Mouse (Mus musculus): ENCODE data around the gene Prtg.

Prtg gene

DNA sequence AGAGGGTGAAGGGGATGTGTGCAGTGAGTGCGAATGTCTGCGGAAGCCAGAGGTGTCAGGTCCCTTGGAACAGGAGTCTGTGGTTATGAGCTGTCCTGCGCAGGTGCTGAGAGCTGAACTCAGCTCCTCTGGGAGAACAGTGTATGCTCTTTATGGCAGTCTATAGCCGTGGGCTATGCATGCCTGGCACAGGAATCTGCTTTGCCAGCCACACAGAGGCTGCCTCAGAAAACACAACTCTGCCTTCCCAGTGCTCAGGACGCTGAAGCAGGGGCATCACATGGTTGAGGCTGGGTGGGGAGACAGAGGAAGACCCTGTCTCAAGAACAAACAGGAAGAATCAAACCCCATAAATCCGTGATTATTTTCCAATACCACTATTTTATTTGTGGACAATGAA is 60.8 kb downstream of the Prtg start:
- no peak for DNase-seq

DNA sequence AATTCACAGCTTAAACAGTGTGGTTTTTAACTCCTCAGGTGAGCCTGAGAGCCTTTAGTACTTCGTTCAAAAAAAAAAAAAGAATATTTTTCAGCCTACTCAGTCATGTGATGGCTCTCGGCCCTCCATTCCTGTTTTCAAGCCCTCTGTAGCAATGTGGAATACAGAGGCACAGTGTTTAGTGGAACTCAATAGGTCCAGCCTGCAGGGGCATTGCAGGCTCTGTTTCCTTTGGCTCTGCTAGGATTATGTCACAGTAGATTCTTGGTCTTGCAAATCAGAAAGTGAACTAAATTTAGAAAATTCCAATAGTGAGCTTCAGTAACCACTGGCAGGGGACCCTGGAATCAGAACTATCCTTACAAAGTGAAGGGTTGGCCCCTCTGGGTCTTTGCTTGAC is 62.1 kb downstream of the Prtg start:
- no peak for DNase-seq

DNA sequence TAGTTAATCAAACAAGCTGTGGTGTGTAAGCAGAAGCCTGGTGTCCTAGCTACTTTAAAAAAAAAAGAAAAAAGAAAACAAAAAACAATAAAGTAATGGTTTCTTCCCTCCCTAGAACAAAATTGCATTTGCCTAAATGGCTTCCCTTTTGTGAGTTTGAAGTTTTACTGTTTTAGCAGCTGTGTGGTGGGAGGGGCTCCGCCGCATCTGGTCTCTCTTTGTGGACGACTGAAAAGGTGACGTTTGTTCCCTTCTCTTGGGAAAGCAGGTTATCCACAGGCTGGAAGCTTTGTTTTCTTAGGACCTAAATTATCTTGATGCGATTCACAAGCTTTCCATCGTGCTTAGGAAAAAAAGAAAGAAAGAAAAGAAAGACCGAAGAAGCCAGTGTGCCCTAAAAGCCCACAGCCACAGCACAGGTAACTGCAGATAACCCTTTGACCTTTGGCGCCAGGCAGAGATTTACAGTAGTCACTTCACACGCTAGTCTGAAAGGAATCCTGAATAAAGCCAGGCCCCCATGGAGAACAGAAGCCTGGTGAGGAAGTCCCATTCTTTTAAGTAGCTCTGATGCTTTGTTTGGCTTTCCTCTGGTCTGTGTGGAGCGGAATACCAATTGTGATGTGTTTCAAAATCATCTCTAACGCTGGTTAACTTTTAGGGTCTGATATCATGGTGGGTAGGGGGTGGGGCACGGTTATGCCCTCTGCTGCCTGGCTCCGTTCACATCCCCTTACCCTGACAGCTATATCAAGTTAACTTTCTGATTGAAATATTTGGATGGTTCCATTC is 65.0 kb downstream of the Prtg start:
- no peak for DNase-seq

DNA sequence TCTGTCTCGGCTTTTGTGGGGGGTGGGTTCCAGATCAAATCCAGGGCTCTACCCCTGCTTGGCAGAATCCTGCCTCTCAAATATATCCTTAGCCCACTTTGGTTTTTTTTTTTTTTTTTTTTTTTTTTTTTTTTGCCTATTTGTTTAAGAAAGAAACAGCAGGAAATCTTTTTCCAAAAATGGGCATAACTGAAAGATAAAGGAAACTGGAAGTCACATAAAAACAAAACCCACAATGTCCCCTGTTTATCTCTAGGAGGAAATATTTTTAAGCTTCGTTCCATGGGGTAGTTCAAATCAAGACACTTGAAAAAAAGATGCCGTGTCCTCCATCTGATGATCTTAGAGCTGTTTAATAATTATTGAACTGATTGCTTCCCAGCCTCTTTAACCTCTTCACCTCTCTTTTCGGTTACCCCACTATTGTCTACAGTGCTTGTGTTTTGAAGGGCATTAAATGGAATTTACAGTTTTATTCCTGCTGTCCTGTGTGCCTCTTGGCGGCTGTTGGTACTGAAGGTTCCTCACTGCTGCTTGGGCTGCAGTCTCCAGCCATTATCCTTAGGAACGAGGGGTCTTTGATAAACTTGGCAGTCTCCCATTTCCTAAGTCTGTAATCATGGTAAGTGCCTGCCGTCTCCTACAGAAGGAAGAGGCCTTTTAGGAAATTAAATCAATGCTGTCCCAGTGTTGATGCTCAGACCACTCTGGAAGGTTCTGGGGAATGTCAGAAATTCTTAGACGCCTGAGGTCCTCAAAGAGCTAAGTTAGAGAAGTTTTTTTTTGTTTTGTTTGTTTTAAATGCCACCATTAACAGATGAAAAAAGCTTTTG is 65.8 kb downstream of the Prtg start:
- DNase-seq = no peak

DNA sequence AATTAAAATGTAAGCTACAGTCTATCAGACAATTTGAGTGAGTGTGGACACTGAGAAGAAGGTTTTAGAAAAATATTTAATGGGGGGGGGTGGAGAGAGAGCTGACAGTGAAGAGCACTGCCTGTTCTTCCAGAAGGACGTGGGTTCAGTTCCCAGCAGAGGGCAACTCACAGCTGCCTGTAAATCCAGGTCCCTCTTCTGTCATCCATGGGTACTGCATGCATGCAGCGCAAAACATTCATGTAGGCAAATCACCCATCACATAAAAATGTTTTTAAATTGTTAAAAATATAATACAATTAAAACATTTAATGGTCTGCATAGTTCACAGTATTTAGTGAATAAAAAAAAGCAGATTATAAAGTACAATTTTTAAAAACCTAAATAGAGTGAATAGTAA is 69.2 kb downstream of the Prtg start:
- no peak for DNase-seq

DNA sequence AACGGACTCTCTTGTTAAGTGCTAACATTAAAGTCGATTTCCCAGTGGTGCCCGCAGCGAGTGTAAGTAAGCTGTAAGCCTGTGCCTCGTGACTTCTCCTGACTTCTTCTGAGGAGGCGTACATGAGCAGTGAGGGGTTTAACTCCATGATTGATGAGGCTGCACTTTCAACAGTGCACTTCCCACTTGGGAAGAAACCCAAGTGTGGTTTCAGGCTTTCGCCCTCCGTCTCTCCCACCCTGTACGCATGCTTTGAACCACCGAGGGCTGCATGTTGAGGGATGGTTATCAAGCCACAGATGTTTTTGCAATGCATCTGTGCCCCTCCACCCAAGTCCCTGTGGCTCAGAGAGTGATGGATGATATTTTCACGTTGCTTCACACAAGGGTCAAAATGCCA is 71.2 kb downstream of the Prtg start:
- no peak for DNase-seq

DNA sequence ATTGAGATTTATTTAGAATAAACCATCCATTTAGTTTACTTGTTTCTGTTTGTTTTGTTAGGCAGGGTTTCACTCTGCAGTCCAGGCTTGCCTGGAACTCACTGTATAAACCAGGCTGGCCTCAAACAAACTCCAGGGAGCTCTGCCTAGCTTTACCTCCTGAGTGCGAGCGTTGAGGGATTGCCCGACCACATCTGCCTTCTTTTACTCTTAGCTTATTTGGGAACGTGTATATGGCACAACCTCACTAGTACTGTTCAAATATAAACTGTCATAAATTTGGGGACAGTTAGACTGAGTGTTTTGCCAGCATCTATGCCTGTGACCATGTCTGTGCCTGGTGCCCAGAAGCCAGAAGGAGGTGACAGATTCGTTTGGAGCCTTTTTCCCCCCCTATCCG is 72.0 kb downstream of the Prtg start:
- DNase-seq = no peak

DNA sequence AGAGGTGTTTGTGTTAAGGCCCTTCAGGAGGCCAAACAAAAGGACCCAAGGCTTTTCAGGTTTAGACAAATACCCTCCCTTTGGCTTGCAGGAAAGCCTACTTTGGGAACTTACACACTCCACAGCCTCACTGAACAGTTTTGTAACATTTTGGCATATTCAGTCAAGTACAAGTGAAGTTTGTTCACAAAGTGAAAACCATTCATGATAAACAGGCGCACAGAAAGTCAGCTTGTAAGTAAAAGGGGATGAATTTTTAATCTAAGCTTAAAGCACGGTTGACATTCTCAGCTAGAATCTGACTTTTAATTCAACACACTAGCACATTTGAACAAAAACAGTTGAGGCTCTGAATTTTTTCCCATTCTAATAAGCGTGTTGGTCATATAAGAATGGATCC is 72.9 kb downstream of the Prtg start:
- DNase-seq = no peak

DNA sequence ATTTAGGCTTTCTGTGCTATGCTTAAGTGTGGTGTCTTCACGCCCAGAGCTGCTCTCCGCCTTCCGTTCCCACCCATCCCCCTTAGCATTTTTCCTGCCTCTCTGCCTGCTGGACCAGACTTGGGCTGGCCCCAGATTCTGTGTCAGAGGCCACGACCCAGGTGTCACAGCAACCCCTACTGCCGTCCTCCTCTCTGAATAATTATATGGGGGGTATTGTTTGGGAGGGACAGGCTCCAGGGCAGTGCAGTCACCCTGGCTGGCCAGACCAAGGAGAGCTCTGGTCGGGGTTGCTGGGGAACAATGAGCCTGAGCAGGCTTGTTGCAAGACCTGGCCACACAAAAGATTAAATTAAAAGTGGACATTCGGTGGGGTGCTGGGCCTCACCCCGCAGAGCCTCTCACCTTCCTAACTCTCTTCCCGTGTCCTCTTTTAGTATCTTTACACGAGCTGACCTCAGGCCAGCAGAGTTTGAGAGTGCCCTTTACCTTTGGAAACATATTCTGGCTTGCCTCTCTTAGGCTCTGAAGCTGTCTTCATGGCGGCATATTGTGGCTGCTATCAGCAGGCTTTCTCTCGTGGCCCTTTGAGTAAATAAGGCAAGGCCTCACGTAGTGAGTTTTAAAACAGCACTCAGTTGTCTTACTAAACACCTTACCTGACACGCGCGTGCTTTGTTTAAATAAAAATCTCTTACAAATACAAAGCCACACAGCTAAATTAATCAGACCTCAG is 73.7 kb downstream of the Prtg start:
- no peak for DNase-seq

DNA sequence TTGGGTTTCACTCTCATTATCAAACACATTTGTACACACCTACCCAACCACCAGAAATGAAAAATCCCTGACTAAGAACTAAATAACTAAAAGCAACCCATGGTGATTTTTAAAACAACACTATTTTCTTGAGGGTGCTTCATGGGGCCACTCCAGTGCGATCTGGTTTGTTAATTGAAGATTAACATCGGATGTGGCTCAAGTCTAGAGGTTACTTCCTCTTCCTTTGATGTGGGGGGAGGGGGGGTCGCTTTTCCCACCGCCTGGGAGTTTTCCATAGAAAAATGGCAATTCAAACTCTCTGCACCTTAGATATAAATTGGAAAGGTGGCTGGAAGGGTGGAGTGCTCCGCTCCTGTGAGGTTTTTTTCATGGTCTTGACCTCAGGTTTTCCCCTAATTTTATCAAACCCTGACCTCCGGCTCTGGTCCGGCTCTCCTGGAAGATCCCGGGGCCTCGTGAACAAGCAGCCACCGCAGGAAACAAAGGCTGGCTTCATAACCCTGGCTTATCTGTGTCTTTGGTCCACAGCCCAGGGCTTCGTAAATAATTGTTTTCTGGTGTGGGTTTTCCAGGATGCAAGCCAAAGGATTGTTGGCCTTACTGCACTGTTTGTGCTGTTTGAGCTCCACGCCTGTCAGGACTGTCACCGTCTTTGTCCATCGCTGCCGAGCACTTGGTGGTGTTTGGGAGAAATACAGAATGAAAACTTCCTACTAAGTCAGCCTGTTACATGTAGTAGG is 74.5 kb downstream of the Prtg start:
- peak; percentile 54 to 56 for DNase-seq

DNA sequence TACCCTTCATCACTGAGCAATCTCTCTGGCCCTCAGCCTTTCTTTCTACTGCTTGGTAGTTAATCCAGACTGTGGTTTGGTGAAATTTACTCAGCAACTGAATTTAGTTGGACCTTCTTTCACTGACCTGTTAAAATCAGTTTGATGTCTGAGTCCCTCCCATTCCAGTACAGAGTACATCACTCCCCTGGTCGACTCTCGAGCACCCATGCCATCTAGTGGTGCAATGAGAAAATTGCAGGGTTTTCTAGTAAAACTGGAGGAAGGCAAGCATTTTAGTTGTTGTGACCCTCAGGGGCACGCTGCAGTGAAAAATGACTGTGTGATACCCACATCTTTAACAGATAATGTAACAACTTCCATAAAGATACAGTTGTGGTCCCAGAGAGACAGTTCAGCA is 77.3 kb downstream of the Prtg start:
- DNase-seq = peak in 1 of 2 experiments; percentile 58

DNA sequence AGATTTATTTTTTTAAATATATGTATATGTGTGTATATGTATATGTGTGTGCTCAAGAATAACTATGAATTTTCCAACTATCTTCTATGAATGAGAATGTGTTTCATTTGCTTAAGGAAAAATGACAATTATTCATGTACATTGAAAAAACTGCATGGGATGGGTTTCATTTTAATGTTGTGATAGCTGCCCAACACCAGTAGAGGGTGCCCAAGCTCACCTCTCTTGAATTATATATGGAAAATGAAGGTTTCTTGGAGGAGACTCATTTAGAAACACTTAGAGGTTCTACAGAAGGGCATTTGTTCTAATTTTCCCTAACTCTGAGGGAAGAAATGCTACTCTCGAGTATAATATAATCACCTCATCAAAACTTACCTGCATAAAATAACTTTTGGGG is 83.1 kb downstream of the Prtg start:
- DNase-seq = no peak

DNA sequence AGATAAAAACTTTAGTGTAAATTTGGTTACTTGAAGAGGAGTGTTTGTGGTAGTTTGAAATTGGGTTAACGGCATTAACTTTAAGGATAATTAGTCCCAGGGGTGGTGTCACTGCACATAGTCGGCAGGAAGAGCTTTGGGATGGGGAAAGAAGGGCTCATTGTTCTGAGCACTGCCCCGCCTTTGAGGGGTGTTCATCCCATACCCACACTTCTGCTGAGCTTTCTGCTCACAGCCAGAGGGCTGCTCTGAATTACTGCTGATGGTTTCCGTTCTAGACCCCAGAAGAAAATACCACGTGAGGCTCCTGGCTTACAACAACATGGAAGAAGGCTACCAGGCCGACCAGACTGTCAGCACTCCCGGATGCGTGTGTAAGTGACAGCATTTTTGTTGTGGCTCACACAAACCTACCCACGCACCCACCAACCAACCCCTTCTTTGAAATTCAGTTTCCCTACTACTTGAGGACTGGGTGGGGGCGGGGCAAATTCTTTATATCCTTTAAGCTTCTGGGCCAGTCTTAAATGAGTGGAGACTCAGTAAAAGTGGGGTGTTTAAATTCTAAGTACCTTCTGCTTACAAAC is 83.9 kb downstream of the Prtg start:
- no peak for DNase-seq

DNA sequence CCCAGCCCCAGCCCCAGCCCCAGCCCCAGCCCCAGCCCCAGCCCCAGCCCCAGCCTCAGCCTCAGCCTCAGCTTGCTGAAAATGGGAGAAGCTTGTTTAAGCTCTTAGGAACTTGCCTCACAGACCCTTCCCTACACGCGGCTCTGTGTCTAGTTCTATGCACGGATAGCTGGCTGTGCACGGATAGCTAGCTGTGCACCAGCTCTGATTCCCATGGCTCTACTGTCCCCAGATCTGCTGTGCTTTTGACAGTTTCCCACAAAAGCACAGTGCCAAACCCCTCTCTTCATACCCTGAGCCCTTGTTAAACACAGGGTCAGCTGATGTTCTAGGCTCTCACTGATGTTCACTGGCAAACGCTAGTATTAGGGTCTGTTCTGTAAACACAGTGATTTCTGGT is 86.1 kb downstream of the Prtg start:
- DNase-seq = no peak

DNA sequence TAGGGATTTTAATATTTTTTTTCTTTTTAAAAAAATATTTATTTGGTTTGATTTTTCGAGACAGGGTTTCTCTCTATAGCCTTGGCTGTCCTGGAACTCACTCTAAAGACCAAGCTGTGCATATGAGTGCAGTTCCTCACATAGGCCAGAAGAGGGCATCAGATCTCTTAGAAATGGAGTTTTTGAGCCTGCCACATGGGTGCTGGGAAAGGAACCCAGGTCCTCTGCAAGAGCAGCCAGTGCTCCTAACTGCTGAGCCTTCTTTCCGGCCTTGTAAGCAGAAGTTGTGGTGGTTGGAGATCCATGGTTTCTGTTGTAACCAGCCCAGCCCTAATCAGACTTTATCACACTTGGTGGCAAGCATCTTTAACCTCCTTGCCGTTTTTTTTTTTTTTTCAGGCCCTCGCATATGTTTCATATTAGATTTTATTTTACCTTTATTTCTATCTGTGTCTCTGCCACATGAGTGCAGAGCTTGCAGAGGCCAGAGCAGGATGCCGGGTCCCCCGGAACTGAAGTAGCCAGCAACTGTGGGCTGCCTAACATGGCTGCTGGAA is 88.2 kb downstream of the Prtg start:
- no peak for DNase-seq

DNA sequence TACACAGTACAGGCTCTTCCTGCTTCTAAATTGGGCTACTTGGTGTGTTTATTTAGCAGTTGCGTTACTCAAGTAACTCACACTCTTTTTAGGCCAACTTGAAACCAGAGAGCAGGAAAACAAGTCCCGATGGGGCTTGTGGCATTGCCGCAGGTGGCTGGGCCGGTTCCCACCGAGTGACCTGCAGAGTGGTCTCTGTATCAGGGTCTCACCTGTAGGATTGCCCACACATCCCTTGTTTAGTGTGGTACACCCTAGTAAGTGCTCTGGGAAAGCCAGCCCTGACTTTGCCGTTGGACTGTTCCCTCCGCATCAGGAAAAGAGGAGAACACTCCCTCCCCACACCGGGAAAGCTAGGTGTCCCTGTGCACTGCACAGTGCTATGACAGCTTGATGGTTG is 95.4 kb downstream of the Prtg start:
- DNase-seq = no peak

DNA sequence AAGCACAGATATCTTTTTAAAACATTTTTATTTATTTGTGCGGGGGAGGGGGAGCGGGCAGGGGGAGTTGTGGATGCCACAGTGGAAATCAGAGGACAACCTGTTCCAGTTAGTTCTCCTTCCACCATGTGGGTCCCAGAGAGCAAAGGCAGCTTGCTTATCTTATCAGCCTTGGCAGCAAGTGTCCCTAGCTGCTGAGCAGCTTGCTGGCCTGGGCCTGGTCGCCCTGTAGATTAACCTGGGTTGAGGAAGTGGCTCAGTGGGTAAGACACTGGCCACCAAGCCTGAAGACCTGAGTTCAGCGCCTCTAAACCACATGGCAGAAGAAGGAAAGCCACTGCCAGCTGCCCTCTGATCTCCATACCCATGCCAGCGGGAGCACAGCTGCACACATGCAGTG is 95.9 kb downstream of the Prtg start:
- DNase-seq = no peak

DNA sequence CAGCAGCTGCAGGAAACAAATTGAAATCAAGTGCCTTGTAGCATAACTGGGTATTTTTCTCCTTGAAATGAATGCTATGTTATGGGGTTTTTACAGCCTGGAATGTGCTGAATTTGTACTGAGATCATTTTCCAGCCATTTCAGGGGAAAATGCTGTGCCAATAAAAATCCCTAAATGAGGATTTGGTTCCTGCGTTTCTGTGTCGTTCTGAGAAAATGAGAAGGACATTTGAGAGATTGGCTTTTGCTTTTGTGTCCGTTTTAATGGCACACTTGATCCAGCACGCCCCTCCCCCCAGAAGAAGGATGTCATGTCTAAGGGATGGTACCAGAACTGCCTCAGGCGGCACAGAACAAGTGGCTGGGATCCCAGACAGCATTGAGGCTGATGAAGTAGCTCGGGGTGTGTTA is 100.0 kb downstream of the Prtg start:
- DNase-seq = peak in 1 of 2 experiments; percentile 45

DNA sequence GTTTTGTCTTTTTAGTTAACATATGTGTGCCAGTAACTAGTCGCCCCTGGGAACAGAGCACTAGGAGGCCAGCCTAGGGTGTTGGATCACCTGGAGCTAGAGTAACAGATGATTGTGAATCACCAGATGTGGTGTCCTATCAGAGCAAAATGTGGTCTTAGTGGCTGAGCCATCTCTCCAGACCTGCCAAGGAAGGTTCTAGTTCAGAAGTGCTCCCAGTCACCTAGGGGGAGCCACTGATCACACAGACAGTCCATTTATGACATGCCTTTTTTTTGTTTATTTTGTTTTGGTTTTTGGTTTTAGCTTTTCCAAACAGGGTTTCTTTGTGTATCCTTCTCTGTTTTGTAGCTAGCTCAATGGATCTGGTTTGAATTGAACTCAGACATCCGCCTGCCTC is 104.7 kb downstream of the Prtg start:
- DNase-seq = no peak

DNA sequence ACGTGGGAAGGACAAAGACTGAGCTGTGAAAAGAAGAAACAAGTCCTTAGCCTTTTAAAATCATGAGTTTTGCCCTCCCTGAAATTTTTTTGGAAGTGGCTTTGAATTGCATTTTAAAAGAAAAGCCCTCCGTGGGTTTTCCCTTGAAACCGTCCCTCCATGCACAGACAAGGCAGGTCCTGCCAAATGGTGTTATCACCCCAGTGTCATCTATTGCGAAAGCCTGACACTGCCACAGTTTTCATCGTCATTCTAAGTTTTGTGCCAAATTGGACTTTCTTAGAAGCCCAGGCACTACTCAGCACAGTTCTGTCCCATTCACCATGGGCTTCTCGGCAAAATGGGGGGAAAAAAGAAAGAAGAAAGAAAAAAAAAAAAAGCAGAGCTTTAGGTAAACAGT is 106.9 kb downstream of the Prtg start:
- no peak for DNase-seq

DNA sequence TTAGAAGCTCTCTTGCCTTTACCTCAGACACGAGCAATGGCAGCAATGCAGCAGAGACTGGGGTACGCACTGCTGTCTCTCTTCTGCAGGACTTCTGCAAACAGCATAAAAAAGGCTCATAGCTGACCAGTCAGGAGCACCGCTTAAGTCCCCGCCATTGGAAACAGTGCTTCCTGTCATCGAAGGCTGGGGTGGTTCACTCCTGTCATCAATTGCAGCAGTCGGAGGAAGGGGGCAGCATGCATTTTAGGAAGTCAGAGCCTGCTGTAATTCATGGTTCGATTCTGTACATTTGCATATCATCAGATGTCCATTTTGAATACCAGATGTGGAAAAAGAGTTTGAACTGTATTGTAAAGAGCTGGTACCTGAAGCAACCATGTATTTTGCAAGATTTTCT is 109.1 kb downstream of the Prtg start:
- DNase-seq = no peak

DNA sequence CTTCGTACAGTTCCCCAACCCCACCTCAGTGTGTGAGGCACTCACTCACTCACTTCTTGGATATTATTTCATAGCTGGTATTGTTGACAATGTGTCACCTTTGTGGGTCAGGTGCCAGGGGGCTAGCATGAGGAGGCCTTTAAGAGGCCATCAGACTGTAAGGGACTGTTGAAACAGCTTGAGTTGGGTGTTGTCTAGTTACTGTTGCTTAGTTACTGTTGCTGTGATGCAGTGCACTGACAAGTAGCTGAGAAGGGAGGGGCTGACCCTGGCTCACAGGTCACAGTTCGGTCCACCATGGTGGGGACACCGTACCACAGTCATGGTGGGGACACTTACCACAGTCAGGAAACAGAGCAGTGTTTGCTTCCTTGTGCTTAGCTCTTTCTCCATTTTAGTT is 116.4 kb downstream of the Prtg start:
- DNase-seq = no peak

All from lung, postnatal 4 days (tissue).